Mouse (Mus musculus) WW6 (cell line): ENCODE data around the gene Lrrc23.
A peak's percentile ranks its signal among the peaks of the same experiment; 100 is the strongest.

ENCODE experiments used
- DNase-seq: peaks from one replicate; pipeline ENCODE4 v3.0.0-alpha.2; 2013; ENCODE audit warnings: low read depth, low spot score

Gene Lrrc23

GRCm38 (mm10) chr6:124768704-124769044 is 10.9 kb downstream of the Lrrc23 start:
- DNase-seq: no peak

- DNase-seq: no peak
Observed at GRCm38 (mm10) chr6:124767920-124768703, 11.4 kb downstream of the Lrrc23 start.

GRCm38 (mm10) chr6:124767536-124767919 is 12.0 kb downstream of the Lrrc23 start:
- no peak for DNase-seq

GRCm38 (mm10) chr6:124765951-124766350 is 13.6 kb downstream of the Lrrc23 start:
- no peak for DNase-seq

- DNase-seq: peak; percentile 91
Observed at GRCm38 (mm10) chr6:124759259-124759658, 20.3 kb downstream of the Lrrc23 start.

GRCm38 (mm10) chr6:124758849-124759232 is 20.7 kb downstream of the Lrrc23 start:
- DNase-seq: no peak

- no peak for DNase-seq
Observed at GRCm38 (mm10) chr6:124757909-124758848, 21.3 kb downstream of the Lrrc23 start.

GRCm38 (mm10) chr6:124757351-124757880 is 22.1 kb downstream of the Lrrc23 start:
- no peak for DNase-seq

GRCm38 (mm10) chr6:124756652-124757350 is 22.7 kb downstream of the Lrrc23 start:
- no peak for DNase-seq

- no peak for DNase-seq
Observed at GRCm38 (mm10) chr6:124755831-124756595, 23.5 kb downstream of the Lrrc23 start, which contains the start of the genes Gm45234 and Atn1. Gm45234 (minus strand) TSS chr6:124756021. Atn1 (minus strand) TSS chr6:124756524.

GRCm38 (mm10) chr6:124755306-124755705 is 24.2 kb downstream of the Lrrc23 start:
- DNase-seq: no peak

- no peak for DNase-seq
Observed at GRCm38 (mm10) chr6:124753861-124754260, 25.7 kb downstream of the Lrrc23 start.

GRCm38 (mm10) chr6:124750405-124750804 is 29.1 kb downstream of the Lrrc23 start:
- DNase-seq: no peak

GRCm38 (mm10) chr6:124746654-124747632 is 32.6 kb downstream of the Lrrc23 start:
- DNase-seq: no peak

- DNase-seq: no peak
Observed at GRCm38 (mm10) chr6:124746296-124746605, 33.3 kb downstream of the Lrrc23 start.

GRCm38 (mm10) chr6:124745490-124746295 is 33.8 kb downstream of the Lrrc23 start:
- DNase-seq: peak; percentile 99

GRCm38 (mm10) chr6:124744755-124745321 is 34.7 kb downstream of the Lrrc23 start:
- no peak for DNase-seq

GRCm38 (mm10) chr6:124743647-124744046 is 35.9 kb downstream of the Lrrc23 start:
- DNase-seq: no peak
